23 mouse cellular contexts compared by ENCODE assay signal in the genomic region with DNA sequence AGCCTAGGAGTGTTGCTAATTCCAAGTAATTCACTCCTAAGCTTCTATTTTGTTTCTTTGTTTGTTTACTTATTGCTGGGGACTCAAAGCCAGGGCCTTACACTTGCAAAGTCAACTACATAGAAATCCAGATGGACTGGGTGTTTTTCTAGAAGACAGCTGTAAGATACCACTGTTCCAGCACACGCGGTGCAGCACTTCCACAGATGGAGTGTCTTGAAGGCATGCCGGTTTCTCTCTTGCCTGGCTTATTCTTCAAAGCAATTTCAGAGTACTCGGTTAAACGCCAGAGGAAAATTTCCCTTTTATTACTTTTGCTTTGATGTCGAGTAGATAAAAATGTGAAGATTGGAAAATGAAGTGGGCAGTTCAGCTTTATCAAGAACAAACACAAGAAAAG.
DNase-seq lines count a peak whose midpoint lies in the region; ATAC-seq and TF ChIP-seq lines count a peak whose summit lies in the region.
"Had no signal": no experiment of that assay in that cellular context is flagged by ENCODE, and none has a peak within 500 bp of the region (broad histone marks: within the 10 kb centered on the region; RNA-seq: fewer than 3 reads in every experiment).

No protein-coding gene starts in this region.

- ATAC-seq in kidney, postnatal 0 days (replicated peaks; ENCODE audit: low FRiP score, low read depth), result no peak
- ATAC-seq in lung, embryonic 14.5 days (ENCODE audit: insufficient read depth), result peak; percentile 65
- ATAC-seq: CD4-positive, CD25-positive, alpha-beta regulatory T cell, adult 4 months; hindbrain, postnatal 0 days had no signal

- no peaks in the 10 kb centered on the region for H3K9me3 ChIP-seq in kidney, postnatal 0 days (replicated peaks; ENCODE audit: low read length)
- no peaks in the 10 kb centered on the region for H3K9me3 ChIP-seq in lung, embryonic 14.5 days (ENCODE audit: low read depth, low read length)
- H3K9me3 ChIP-seq: embryonic facial prominence, embryonic 13.5 days; forebrain, embryonic 12.5 days; heart, embryonic 10.5 days; heart, embryonic 15.5 days; hindbrain, embryonic 13.5 days had no signal

- TF ChIP-seq CTCF in kidney, postnatal 0 days (IDR thresholded peaks at IDR 0.05; ENCODE audit: low read depth), result no peak
- no peak for TF ChIP-seq CTCF in lung, embryonic 14.5 days (IDR thresholded peaks at IDR 0.05; ENCODE audit: low read depth)

- H3K4me1 ChIP-seq in kidney, postnatal 0 days (replicated peaks; ENCODE audit: insufficient read depth, low read length), result no peaks in the 10 kb centered on the region
- H3K4me1 ChIP-seq in lung, embryonic 14.5 days (ENCODE audit: insufficient read depth), result no peaks in the 10 kb centered on the region
- H3K4me1 ChIP-seq: embryonic facial prominence, embryonic 13.5 days; forebrain, embryonic 12.5 days; heart, embryonic 10.5 days; hindbrain, embryonic 13.5 days had no signal

- no peak overlapping the region for H3K9ac ChIP-seq in kidney, postnatal 0 days (ENCODE audit: low read depth, low read length)
- H3K9ac ChIP-seq in lung, embryonic 14.5 days, result no peak overlapping the region
- H3K9ac ChIP-seq: embryonic facial prominence, embryonic 13.5 days; forebrain, embryonic 12.5 days; heart, embryonic 15.5 days; hindbrain, embryonic 13.5 days had no signal

- no peak overlapping the region for H3K4me2 ChIP-seq in kidney, postnatal 0 days (ENCODE audit: low read length)
- H3K4me2 ChIP-seq in lung, embryonic 14.5 days, result no peak overlapping the region
- H3K4me2 ChIP-seq: embryonic facial prominence, embryonic 13.5 days; forebrain, embryonic 12.5 days; heart, embryonic 15.5 days; hindbrain, embryonic 13.5 days had no signal

- H3K36me3 ChIP-seq in kidney, postnatal 0 days (ENCODE audit: insufficient read depth, low read length), result no peaks in the 10 kb centered on the region
- H3K36me3 ChIP-seq in lung, embryonic 14.5 days (ENCODE audit: insufficient read depth), result no peaks in the 10 kb centered on the region
- H3K36me3 ChIP-seq: embryonic facial prominence, embryonic 13.5 days; forebrain, embryonic 12.5 days; G1E; heart, embryonic 10.5 days; heart, embryonic 15.5 days; hindbrain, embryonic 13.5 days had no signal

- peak; percentile 32 to 84 for DNase-seq in adrenal gland, adult (ENCODE audit: inconsistent age in 2 of 2, low spot score in 1 of 2)
- DNase-seq in adrenal gland, postnatal 14 days, result no peak
- peak; percentile 34 for DNase-seq in kidney, postnatal 0 days (ENCODE audit: low spot score)
- DNase-seq in kidney, postnatal 14 days, result no peak
- DNase-seq in lung, embryonic 14.5 days, result peak; percentile 48
- no peak for DNase-seq in lung, postnatal 10 days
- peak; percentile 38 for DNase-seq in brain, adult 2 months (ENCODE audit: low read depth, low spot score)
- no peak for DNase-seq in left cerebral cortex, adult 18-20 months (ENCODE audit: low spot score in 2 of 2)
- DNase-seq: B cell, adult 2 months; cerebellum, adult 11-12 months; cerebellum, adult 9-10 months; cerebellum, postnatal 25 days; gastrocnemius, postnatal 10 days; heart, adult 18-20 months; heart, postnatal 14 days had no signal

- H3K27ac ChIP-seq in kidney, postnatal 0 days, result no peak overlapping the region
- peak overlapping the region; percentile 42; the same call in 1 of the 2 replicates for H3K27ac ChIP-seq in lung, embryonic 14.5 days (ENCODE audit: low read depth)
- H3K27ac ChIP-seq: embryonic facial prominence, embryonic 13.5 days; forebrain, embryonic 12.5 days; heart, embryonic 10.5 days; heart, embryonic 15.5 days; hindbrain, embryonic 13.5 days; hindbrain, postnatal 0 days had no signal

- 69% methylated on average over 6 of the region's 6 CpGs for WGBS in kidney, postnatal 0 days
- 28% methylated on average over 6 of the region's 6 CpGs for WGBS in lung, embryonic 14.5 days

- H3K27me3 ChIP-seq in kidney, postnatal 0 days (ENCODE audit: insufficient read depth, low read length), result no peaks in the 10 kb centered on the region
- no peaks in the 10 kb centered on the region for H3K27me3 ChIP-seq in lung, embryonic 14.5 days (ENCODE audit: insufficient read depth, low read length)
- H3K27me3 ChIP-seq: embryonic facial prominence, embryonic 13.5 days; forebrain, embryonic 12.5 days; heart, embryonic 15.5 days; hindbrain, embryonic 13.5 days had no signal

- H3K4me3 ChIP-seq in kidney, postnatal 0 days (replicated peaks; ENCODE audit: low read depth, low read length), result no peak overlapping the region
- no peak overlapping the region for H3K4me3 ChIP-seq in lung, embryonic 14.5 days (ENCODE audit: low read depth, low read length)
- H3K4me3 ChIP-seq: embryonic facial prominence, embryonic 13.5 days; forebrain, embryonic 12.5 days; heart, embryonic 10.5 days; heart, embryonic 15.5 days; hindbrain, embryonic 13.5 days had no signal

Comparison
In these comparisons a context has a peak if more than half of its experiments do, and no peak if none do; other contexts are left out.
1. DNase-seq: peak in adrenal gland, adult (2 of 2), kidney, postnatal 0 days (single experiment), lung, embryonic 14.5 days (single experiment) and brain, adult 2 months (single experiment); none in adrenal gland, postnatal 14 days (single experiment), kidney, postnatal 14 days (single experiment), lung, postnatal 10 days (single experiment) and left cerebral cortex, adult 18-20 months (0 of 2).